Mouse (Mus musculus) kidney, postnatal 10 days (tissue): Measurements from ENCODE around the gene Adamtsl4.

Source experiments
- DNase-seq: peaks from one replicate; pipeline ENCODE4 v3.0.0; 2021; ENCODE audit warnings: mixed read lengths

Gene Adamtsl4

DNA sequence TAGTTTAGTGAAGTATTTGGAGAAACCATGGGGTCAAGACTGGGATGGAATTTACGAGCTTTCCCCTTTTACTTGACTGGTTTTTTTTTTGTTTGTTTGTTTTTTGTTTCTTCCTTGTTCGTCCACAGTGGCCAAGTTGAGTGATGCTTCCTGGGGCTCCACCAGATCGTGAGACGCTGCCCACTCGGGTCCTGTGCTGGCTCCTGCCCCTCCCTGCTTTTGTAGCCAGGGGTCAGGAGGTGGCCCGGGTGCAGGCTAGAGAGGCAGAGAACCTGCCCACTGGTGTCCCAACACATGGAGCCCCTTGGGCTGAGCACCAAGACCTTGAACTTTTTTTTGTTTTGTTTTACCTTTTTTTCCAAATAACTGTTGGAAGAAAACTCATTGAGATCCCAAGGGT is 56.4 kb downstream of the Adamtsl4 start:
- DNase-seq, result no peak

DNA sequence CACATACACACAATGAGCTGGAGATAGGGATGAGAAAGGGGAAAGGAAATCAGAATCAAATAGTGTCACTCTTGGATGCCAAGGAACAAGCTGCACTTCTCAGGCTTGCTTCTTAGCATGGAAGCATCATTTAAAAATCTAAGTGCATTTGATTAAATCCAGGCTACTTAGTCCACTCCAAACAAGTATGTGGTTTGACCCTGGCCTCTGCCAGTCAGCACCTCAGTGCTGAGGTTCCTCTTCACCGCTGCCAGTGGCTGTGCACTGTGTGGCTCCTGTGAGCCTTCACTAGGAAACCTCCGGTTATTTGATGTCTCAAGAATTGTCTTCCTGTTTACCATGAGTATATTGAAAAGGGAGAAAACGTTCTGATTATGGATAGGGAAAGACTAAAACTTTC is 56.9 kb downstream of the Adamtsl4 start:
- DNase-seq, result no peak

DNA sequence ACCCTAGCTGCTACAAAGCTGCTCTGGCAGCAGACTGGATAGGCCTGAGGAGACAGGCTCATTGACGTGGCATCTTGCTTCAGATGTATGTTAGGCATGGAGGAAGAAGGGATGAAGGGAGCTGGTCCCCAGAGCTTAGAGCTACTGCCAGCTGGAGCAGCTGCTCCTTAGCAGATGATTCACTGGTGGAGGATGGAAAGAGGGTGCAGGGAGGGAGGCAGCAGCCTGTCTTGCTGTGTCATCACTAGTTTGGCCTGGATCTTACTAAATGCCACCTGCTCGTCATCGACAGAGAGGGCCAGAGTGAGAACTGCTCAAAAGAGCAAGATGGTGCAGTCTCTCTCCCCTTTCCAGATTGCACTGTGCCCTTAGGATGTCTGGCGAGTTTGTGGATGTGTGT is 58.0 kb downstream of the Adamtsl4 start:
- no peak for DNase-seq

DNA sequence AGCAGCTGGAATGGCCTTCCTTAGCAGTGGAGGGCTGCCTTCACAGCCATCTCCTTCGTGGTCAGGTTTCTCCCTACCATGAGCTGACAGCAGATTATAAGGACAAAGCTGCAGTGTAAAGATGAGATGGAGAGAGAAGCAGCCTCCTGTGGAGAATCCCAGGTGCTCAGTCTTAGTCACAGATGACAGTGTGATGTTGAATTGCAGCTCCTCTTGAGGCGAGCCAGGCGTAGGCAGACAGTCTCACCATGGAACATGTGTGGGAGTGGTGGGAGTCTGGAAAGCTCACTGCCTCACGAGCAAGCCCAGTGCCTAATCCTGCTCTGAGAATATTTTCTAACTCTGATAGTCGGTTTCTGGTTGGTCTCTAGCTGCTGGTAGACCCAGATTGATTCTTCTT is 60.0 kb downstream of the Adamtsl4 start:
- no peak for DNase-seq
